Mouse (Mus musculus): ENCODE measurements around the gene Psmd8.
"Not testable (repeated sequence)": the region's sequence is repeated elsewhere in the genome, so short reads cannot be mapped to it uniquely, and the experiment has no call there.

Gene Psmd8

GRCm38 (mm10) chr7:29170066-29170754 lies 10.3 kb downstream of the Psmd8 start, which contains the start of the genes Ggn and Spred3:
Gene Ggn (plus strand): TSS chr7:29170210.
Gene Spred3 (minus strand): TSS chr7:29170411.
- DNase-seq (ENCODE audit: low spot score): peak; percentile 77

- peak; percentile 19 for DNase-seq (ENCODE audit: low spot score)
These were observed 11.1 kb downstream of the Psmd8 start for GRCm38 (mm10) chr7:29169231-29170065.

- no peak for DNase-seq (ENCODE audit: low spot score)
These were observed 11.7 kb downstream of the Psmd8 start for GRCm38 (mm10) chr7:29168791-29169230.

GRCm38 (mm10) chr7:29168121-29168695 lies 12.3 kb downstream of the Psmd8 start:
- no peak for DNase-seq (ENCODE audit: low spot score)

GRCm38 (mm10) chr7:29167656-29168055 lies 12.8 kb downstream of the Psmd8 start:
- no peak for DNase-seq (ENCODE audit: low spot score)

GRCm38 (mm10) chr7:29162750-29163525 lies 17.6 kb downstream of the Psmd8 start:
- DNase-seq (ENCODE audit: low spot score): peak; percentile 23

GRCm38 (mm10) chr7:29162294-29162693 lies 18.2 kb downstream of the Psmd8 start:
- no peak for DNase-seq (ENCODE audit: low spot score)

GRCm38 (mm10) chr7:29158264-29158663 lies 22.2 kb downstream of the Psmd8 start:
- no peak for DNase-seq (ENCODE audit: low spot score)

GRCm38 (mm10) chr7:29155838-29156782 lies 24.4 kb downstream of the Psmd8 start, which contains the start of gene Fam98c:
Gene Fam98c (minus strand): TSS chr7:29156234.
- DNase-seq (ENCODE audit: low spot score): peak; percentile 68

- peak; percentile 83 for DNase-seq (ENCODE audit: low spot score)
These were observed 25.2 kb downstream of the Psmd8 start for GRCm38 (mm10) chr7:29155196-29155837.

GRCm38 (mm10) chr7:29154018-29154720 lies 26.3 kb downstream of the Psmd8 start:
- DNase-seq (ENCODE audit: low spot score): no peak

- no peak for DNase-seq (ENCODE audit: low spot score)
These were observed 29.0 kb downstream of the Psmd8 start for GRCm38 (mm10) chr7:29151486-29151885.

- DNase-seq (ENCODE audit: low spot score): no peak
These were observed 31.7 kb downstream of the Psmd8 start for GRCm38 (mm10) chr7:29148771-29149170.

- DNase-seq (ENCODE audit: low spot score): no peak
These were observed 33.7 kb downstream of the Psmd8 start for GRCm38 (mm10) chr7:29146625-29147367.

- no peak for DNase-seq (ENCODE audit: low spot score)
These were observed 36.5 kb downstream of the Psmd8 start for GRCm38 (mm10) chr7:29144006-29144405.

- no peak for DNase-seq (ENCODE audit: low spot score)
These were observed 39.1 kb downstream of the Psmd8 start for GRCm38 (mm10) chr7:29141416-29141815.

GRCm38 (mm10) chr7:29139237-29139636 lies 41.3 kb downstream of the Psmd8 start:
- DNase-seq (ENCODE audit: low spot score): not testable (repeated sequence)

- DNase-seq (ENCODE audit: low spot score): no peak
These were observed 43.1 kb downstream of the Psmd8 start for GRCm38 (mm10) chr7:29137429-29137828.

Measured in c-Kit-positive CD71-positive TER-119-positive erythroid progenitor cells, embryonic 14.5 days (primary cell).